8 mouse cellular contexts compared by ENCODE assay signal in genomic region chr2:181591528-181592085, GRCm38 (mm10). TPM values are rescaled to one million over a fixed set of nuclear protein-coding genes. Genes with fewer than 3 reads are reported as not detected.
DNase-seq lines count a peak whose midpoint lies in the region; ATAC-seq and TF ChIP-seq lines count a peak whose summit lies in the region.

Prpf6 (plus strand) TSS chr2:181591868.

- peak within 1 kb of the TSS; percentile 92 for H3K27ac ChIP-seq in gastrocnemius, adult 2 months
- H3K27ac ChIP-seq in hindbrain, embryonic 15.5 days (replicated peaks), result peak within 1 kb of the TSS; percentile 94
- H3K27ac ChIP-seq in limb, embryonic 10.5 days, result peak within 1 kb of the TSS; percentile 95
- peak within 1 kb of the TSS; percentile 91 for H3K27ac ChIP-seq in midbrain, postnatal 0 days (ENCODE audit: low read depth, low read length)

- H3K9me3 ChIP-seq in hindbrain, embryonic 15.5 days, result no peaks in the 10 kb centered on the region
- H3K9me3 ChIP-seq in limb, embryonic 10.5 days (replicated peaks), result no peaks in the 10 kb centered on the region
- H3K9me3 ChIP-seq in midbrain, postnatal 0 days (ENCODE audit: low read length), result no peaks in the 10 kb centered on the region

- H3K36me3 ChIP-seq in hindbrain, embryonic 15.5 days, result peaks cover 49% of the 10 kb centered on the region
- peaks cover 43% of the 10 kb centered on the region for H3K36me3 ChIP-seq in limb, embryonic 10.5 days
- H3K36me3 ChIP-seq in midbrain, postnatal 0 days (ENCODE audit: insufficient read depth, low read length), result peaks cover 46% of the 10 kb centered on the region

- peak within 1 kb of the TSS; percentile 63 for H3K4me2 ChIP-seq in hindbrain, embryonic 15.5 days
- H3K4me2 ChIP-seq in midbrain, postnatal 0 days (ENCODE audit: low read depth, low read length, poor library complexity, severe bottlenecking), result peak within 1 kb of the TSS; percentile 69

- no peak for DNase-seq in layer of hippocampus, adult 18-20 months (ENCODE audit: low spot score in 2 of 2)
- DNase-seq in layer of hippocampus, adult 9-11 months, result no peak
- no peak for DNase-seq in adrenal gland, postnatal 10 days
- DNase-seq in gastrocnemius, adult 2 months, result no peak
- DNase-seq in limb, embryonic 10.5 days (ENCODE audit: low spot score), result no peak
- no peak for DNase-seq in midbrain, postnatal 0 days (ENCODE audit: low spot score)
- no peak for DNase-seq in urinary bladder, adult 18-20 months (ENCODE audit: low spot score in 2 of 2)

- H3K4me1 ChIP-seq in hindbrain, embryonic 15.5 days (replicated peaks), result peaks cover 38% of the 10 kb centered on the region
- H3K4me1 ChIP-seq in limb, embryonic 10.5 days, result peaks cover 24% of the 10 kb centered on the region
- peaks cover 12% of the 10 kb centered on the region for H3K4me1 ChIP-seq in midbrain, postnatal 0 days (ENCODE audit: insufficient read depth, low read length)

- 0 out of 2 replicates have a peak, but pooled peaks have one; percentile 16 for ATAC-seq in hindbrain, embryonic 15.5 days (ENCODE audit: low FRiP score, low read depth)
- no peak for ATAC-seq in midbrain, postnatal 0 days (ENCODE audit: low FRiP score)

- TF ChIP-seq CTCF in gastrocnemius, adult 2 months (IDR thresholded peaks at IDR 0.05), result no peak
- no peak for TF ChIP-seq CTCF in midbrain, postnatal 0 days (IDR thresholded peaks at IDR 0.05)

- H3K27me3 ChIP-seq in hindbrain, embryonic 15.5 days, result no peaks in the 10 kb centered on the region
- H3K27me3 ChIP-seq in limb, embryonic 10.5 days (ENCODE audit: low read depth, poor library complexity, severe bottlenecking), result peaks cover 6% of the 10 kb centered on the region; the same call in 1 of the 2 replicates
- H3K27me3 ChIP-seq in midbrain, postnatal 0 days (ENCODE audit: insufficient read depth, low read length), result no peaks in the 10 kb centered on the region

- peak within 1 kb of the TSS; percentile 85 for H3K4me3 ChIP-seq in gastrocnemius, adult 2 months
- peak within 1 kb of the TSS; percentile 99 for H3K4me3 ChIP-seq in hindbrain, embryonic 15.5 days
- H3K4me3 ChIP-seq in limb, embryonic 10.5 days, result peak within 1 kb of the TSS; percentile 94
- peak within 1 kb of the TSS; percentile 84 for H3K4me3 ChIP-seq in midbrain, postnatal 0 days (ENCODE audit: low read depth, low read length)

- peak within 1 kb of the TSS; percentile 97 for H3K9ac ChIP-seq in hindbrain, embryonic 15.5 days
- H3K9ac ChIP-seq in midbrain, postnatal 0 days (replicated peaks; ENCODE audit: low read length, poor library complexity, severe bottlenecking), result peak within 1 kb of the TSS; percentile 97

- intact Hi-C loops in gastrocnemius, adult 2 months (cut with DNase I), result loop anchor here (10.0 kb wide), 1 partner anchor 407 kb away; the partner anchor contains the start of gene Ppdpf

- 17% methylated on average over 5 of the region's 5 CpGs for whole genome bisulfite sequencing in hindbrain, embryonic 15.5 days
- 29% methylated on average over 5 of the region's 5 CpGs for whole genome bisulfite sequencing in limb, embryonic 10.5 days
- 7% methylated on average over 5 of the region's 5 CpGs for WGBS in midbrain, postnatal 0 days

RNA-seq across cellular contexts. Expression of gene Prpf6, which starts in this region (rescaled TPM):
- 10 to 100 TPM; 60.9 to 61.6 TPM for total RNA-seq in layer of hippocampus, adult 18-20 months (2021)
- 10 to 100 TPM; 51.4 to 58.3 TPM for total RNA-seq in adrenal gland, postnatal 10 days (2021)
- total RNA-seq in gastrocnemius, adult 2 months (2021), result 10 to 100 TPM; 31.1 to 36.5 TPM
- 59.3 and 60.3 TPM in 2 replicates for polyA plus RNA-seq in hindbrain, embryonic 15.5 days (2015; fragmentation: Nextera tagmentation; extraction: Ambion mirVana)
- polyA plus RNA-seq in limb, embryonic 10.5 days (2016; fragmentation: Nextera tagmentation; extraction: Ambion mirVana), result 79.4 and 80.5 TPM in 2 replicates
- total RNA-seq in midbrain, postnatal 0 days (2014; rRNA removed), result 34.4 and 39.3 TPM in 2 replicates
- polyA plus RNA-seq in midbrain, postnatal 0 days (2015; fragmentation: Nextera tagmentation; extraction: Ambion mirVana), result 40.5 and 40.6 TPM in 2 replicates
